Mouse (Mus musculus) monocyte, adult 2 months (primary cell): Measurements from ENCODE around the gene Alpi.

Experiments
- DNase-seq, 2 experiments: peaks; one replicate each; pipeline ENCODE4 v3.0.0; 2022; ENCODE audit warnings: low spot score in 2 of 2, low read depth in 1 of 2

The Alpi gene

GRCm38 (mm10) chr1:87101411-87101810 lies at the start of gene Alpi:
Gene Alpi (minus strand): TSS chr1:87101606.
- DNase-seq: no peak

GRCm38 (mm10) chr1:87149422-87149821 lies 48.0 kb upstream of the Alpi start:
- no peak for DNase-seq

- no peak for DNase-seq
Measured at GRCm38 (mm10) chr1:87143141-87143540, 41.7 kb upstream of the Alpi start.

- no peak for DNase-seq
Measured at GRCm38 (mm10) chr1:87142456-87142855, 41.0 kb upstream of the Alpi start.

GRCm38 (mm10) chr1:87141550-87141949 lies 40.1 kb upstream of the Alpi start:
- DNase-seq: no peak

GRCm38 (mm10) chr1:87131803-87132202 lies 30.4 kb upstream of the Alpi start:
- no peak for DNase-seq

GRCm38 (mm10) chr1:87127206-87128030 lies 26.0 kb upstream of the Alpi start:
- no peak for DNase-seq

- no peak for DNase-seq
Measured at GRCm38 (mm10) chr1:87124673-87125072, 23.3 kb upstream of the Alpi start, which contains the start of gene Akp3. Gene Akp3 (plus strand): TSS chr1:87124973.

- no peak for DNase-seq
Measured at GRCm38 (mm10) chr1:87114784-87115183, 13.4 kb upstream of the Alpi start.

- no peak for DNase-seq
Measured at GRCm38 (mm10) chr1:87111719-87112354, 10.4 kb upstream of the Alpi start.

- no peak for DNase-seq
Measured at GRCm38 (mm10) chr1:87108564-87108963, 7.2 kb upstream of the Alpi start.

- DNase-seq: no peak
Measured at GRCm38 (mm10) chr1:87106536-87106935, 5.1 kb upstream of the Alpi start.

- DNase-seq: no peak
Measured at GRCm38 (mm10) chr1:87103936-87104335, 2.5 kb upstream of the Alpi start.

- DNase-seq: no peak
Measured at GRCm38 (mm10) chr1:87102114-87102513, 708 bp upstream of the Alpi start.

GRCm38 (mm10) chr1:87098358-87098975 lies 2.9 kb downstream of the Alpi start:
- DNase-seq: peak in 1 of 2 experiments; percentile 25

GRCm38 (mm10) chr1:87095642-87096041 lies 5.8 kb downstream of the Alpi start:
- DNase-seq: no peak

GRCm38 (mm10) chr1:87089828-87090227 lies 11.6 kb downstream of the Alpi start, which contains the start of gene Alppl2:
Gene Alppl2 (minus strand): TSS chr1:87089928.
- no peak for DNase-seq

- DNase-seq: no peak
Measured at GRCm38 (mm10) chr1:87089251-87089650, 12.2 kb downstream of the Alpi start.

GRCm38 (mm10) chr1:87086964-87087363 lies 14.4 kb downstream of the Alpi start:
- DNase-seq: no peak

- no peak for DNase-seq
Measured at GRCm38 (mm10) chr1:87086196-87086595, 15.2 kb downstream of the Alpi start.

GRCm38 (mm10) chr1:87073776-87074175 lies 27.6 kb downstream of the Alpi start:
- DNase-seq: no peak

- DNase-seq: no peak
Measured at GRCm38 (mm10) chr1:87070720-87071119, 30.7 kb downstream of the Alpi start.
